Mouse (Mus musculus) fat pad, adult 2 months (tissue): ENCODE results near the gene 1190005I06Rik.

Experiments used
- DNase-seq: peaks from one replicate; pipeline ENCODE4 v3.0.0-alpha.2; 2011; ENCODE audit warnings: low read depth, low spot score; ENCODE audit errors: extremely low read depth

The 1190005I06Rik gene

GRCm38 (mm10) chr8:120622161-120622560 is 25.3 kb downstream of the 1190005I06Rik start:
- no peak for DNase-seq

GRCm38 (mm10) chr8:120620441-120620840 is 27.0 kb downstream of the 1190005I06Rik start:
- DNase-seq = no peak

- DNase-seq = no peak
Measured at GRCm38 (mm10) chr8:120619235-120620180, 27.9 kb downstream of the 1190005I06Rik start.

- DNase-seq = no peak
Measured at GRCm38 (mm10) chr8:120618110-120618509, 29.3 kb downstream of the 1190005I06Rik start.

- DNase-seq = no peak
Measured at GRCm38 (mm10) chr8:120616663-120617626, 30.5 kb downstream of the 1190005I06Rik start.

- DNase-seq = no peak
Measured at GRCm38 (mm10) chr8:120614491-120614890, 32.9 kb downstream of the 1190005I06Rik start.

- no peak for DNase-seq
Measured at GRCm38 (mm10) chr8:120610824-120611223, 36.6 kb downstream of the 1190005I06Rik start.

GRCm38 (mm10) chr8:120607885-120608284 is 39.5 kb downstream of the 1190005I06Rik start:
- DNase-seq = no peak

- DNase-seq = no peak
Measured at GRCm38 (mm10) chr8:120607460-120607859, 40.0 kb downstream of the 1190005I06Rik start.

- DNase-seq = no peak
Measured at GRCm38 (mm10) chr8:120602672-120603071, 44.8 kb downstream of the 1190005I06Rik start.

- no peak for DNase-seq
Measured at GRCm38 (mm10) chr8:120599504-120599903, 47.9 kb downstream of the 1190005I06Rik start.

GRCm38 (mm10) chr8:120598579-120598978 is 48.9 kb downstream of the 1190005I06Rik start:
- DNase-seq = no peak

GRCm38 (mm10) chr8:120595963-120596362 is 51.5 kb downstream of the 1190005I06Rik start:
- DNase-seq = no peak

- no peak for DNase-seq
Measured at GRCm38 (mm10) chr8:120594571-120594970, 52.9 kb downstream of the 1190005I06Rik start.

GRCm38 (mm10) chr8:120591587-120592292 is 55.7 kb downstream of the 1190005I06Rik start:
- DNase-seq = no peak

GRCm38 (mm10) chr8:120589921-120590320 is 57.5 kb downstream of the 1190005I06Rik start:
- no peak for DNase-seq

- DNase-seq = peak; percentile 93
Measured at GRCm38 (mm10) chr8:120588908-120589771, 58.3 kb downstream of the 1190005I06Rik start, which contains the start of gene Gins2. TSS of gene Gins2 (minus strand) at chr8:120589304.

- no peak for DNase-seq
Measured at GRCm38 (mm10) chr8:120585521-120585920, 61.9 kb downstream of the 1190005I06Rik start.

- DNase-seq = no peak
Measured at GRCm38 (mm10) chr8:120581811-120582210, 65.6 kb downstream of the 1190005I06Rik start.

GRCm38 (mm10) chr8:120581329-120581728 is 66.1 kb downstream of the 1190005I06Rik start:
- no peak for DNase-seq
